Mouse (Mus musculus): ENCODE measurements at regions not wholly inside any gene's neighbourhood (a gene's known extent, or its start where the extent isn't known, plus 50 kb on each side); places are given as distances from the start of the nearest gene placed in this dataset.
"Not testable (repeated sequence)": the region's sequence is repeated elsewhere in the genome, so short reads cannot be mapped to it uniquely, and the experiment has no call there.

DNA sequence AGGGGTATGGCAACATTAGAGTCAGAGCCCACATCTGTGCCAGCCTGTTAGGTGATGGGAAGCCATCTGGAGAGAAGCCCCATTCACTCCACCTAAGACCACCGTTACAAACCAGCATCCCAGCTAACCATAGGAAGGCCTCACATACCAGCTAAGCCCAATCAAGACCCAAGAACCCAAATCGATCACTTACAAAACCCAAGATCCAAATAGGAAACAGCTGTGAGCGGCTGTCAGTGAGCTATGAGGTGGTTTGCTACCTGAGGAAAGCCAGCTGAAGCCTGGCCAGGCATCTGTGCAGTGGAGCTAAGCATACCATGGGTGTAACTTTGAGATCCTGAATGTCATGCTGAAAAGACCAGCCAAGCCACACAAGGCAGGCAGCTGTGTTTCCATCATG, 116.9 kb upstream of the Rybp start:
- intact Hi-C loops (cut with DNase I): no loop called here

GRCm38 (mm10) chr6:100402716-100403115, 115.4 kb upstream of the Rybp start:
- intact Hi-C loops (cut with DNase I): no loop called here

More for the DNA sequence above, 116.9 kb upstream of the Rybp start:
- DNase-seq (ENCODE audit: low spot score in 2 of 2): no peak

GRCm38 (mm10) chr6:100401728-100402127, 114.4 kb upstream of the Rybp start:
- intact Hi-C loops (cut with DNase I): no loop called here
- no peak for DNase-seq (ENCODE audit: low spot score in 2 of 2)

More at GRCm38 (mm10) chr6:100402716-100403115, 115.4 kb upstream of the Rybp start:
- DNase-seq (ENCODE audit: low spot score in 2 of 2): no peak

DNA sequence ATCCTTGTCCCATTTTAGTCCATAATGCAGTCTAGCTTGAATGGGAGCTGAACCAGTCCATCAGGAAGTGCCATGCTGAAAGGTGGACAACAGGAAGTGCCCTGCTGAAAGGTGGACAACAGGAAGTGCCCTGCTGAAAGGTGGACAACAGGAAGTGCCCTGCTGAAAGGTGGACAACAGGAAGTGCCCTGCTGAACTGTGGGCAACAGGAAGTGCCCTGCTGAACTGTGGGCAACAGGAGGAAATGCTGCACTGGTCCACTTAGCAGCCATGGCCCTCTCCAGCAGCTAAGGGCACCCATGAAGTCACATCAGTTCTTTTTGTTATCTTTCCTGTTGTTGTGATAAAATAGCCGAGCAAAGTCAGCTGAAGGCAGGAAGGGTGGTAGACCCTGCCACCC, 112.1 kb upstream of the Rybp start:
- intact Hi-C loops (cut with DNase I); DNase-seq (ENCODE audit: low spot score in 2 of 2): not testable (repeated sequence)

- DNase-seq (ENCODE audit: low spot score in 2 of 2): peak; percentile 40 to 75
- intact Hi-C loops (cut with DNase I): no loop called here
These were observed 109.3 kb upstream of the Rybp start for GRCm38 (mm10) chr6:100396311-100397200.

DNA sequence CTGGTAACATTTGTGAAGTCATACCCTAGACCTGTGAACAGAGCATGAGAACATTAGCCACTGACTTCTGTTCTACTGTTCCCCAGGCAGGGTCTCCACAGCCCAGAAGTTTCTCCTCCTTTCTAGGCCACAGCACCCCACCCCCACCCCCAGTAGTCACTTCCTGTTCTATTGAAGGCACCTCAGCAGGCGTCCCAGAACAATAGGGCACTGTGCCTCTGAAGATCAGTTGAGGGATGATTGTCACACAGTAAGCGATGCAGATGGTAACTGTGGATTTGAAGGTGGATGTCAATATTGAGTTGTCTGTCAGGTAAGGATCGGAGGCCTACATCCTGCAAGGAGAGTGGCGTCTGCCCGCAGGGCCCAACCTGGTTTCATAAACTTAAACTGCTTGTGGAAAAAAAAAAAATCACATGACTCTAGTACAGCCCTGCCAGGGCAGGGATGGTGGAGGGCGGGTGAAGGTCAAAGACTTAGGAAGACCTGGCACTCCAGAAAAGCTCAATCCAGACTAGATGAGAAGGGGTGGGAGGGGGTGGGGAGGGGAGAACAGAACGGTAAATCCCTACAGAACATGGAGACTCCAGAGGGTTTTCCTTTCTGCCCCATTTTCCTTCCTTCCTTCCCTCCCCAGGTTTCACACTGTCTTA, 103.1 kb upstream of the Rybp start:
- intact Hi-C loops (cut with DNase I): no loop called here

DNA sequence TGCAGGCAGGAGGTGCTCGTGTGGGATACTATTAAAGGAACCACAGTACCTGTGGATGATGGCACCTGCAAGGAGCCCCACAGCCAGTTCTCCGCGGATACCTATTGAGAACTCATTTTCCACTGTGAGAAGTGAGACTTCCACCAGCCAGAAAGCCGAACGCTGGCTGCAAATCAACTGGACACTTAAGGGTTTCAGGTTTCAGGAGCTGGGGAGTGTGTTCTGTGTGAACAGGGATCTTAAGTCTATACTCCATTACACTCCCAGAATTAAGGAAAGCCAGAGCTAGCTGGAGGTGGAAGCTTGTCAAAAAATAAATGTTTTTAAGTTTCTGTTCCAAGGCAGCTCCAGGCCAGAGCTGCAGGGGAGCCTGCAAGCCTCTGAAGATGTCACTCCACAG, 99.8 kb upstream of the Rybp start:
- DNase-seq (ENCODE audit: low spot score in 2 of 2): no peak
- intact Hi-C loops (cut with DNase I): no loop called here

More for the DNA sequence above, 103.1 kb upstream of the Rybp start:
- no peak for DNase-seq (ENCODE audit: low spot score in 2 of 2)

GRCm38 (mm10) chr6:100385640-100386039, 98.4 kb upstream of the Rybp start:
- intact Hi-C loops (cut with DNase I): no loop called here
- DNase-seq (ENCODE audit: low spot score in 2 of 2): no peak

DNA sequence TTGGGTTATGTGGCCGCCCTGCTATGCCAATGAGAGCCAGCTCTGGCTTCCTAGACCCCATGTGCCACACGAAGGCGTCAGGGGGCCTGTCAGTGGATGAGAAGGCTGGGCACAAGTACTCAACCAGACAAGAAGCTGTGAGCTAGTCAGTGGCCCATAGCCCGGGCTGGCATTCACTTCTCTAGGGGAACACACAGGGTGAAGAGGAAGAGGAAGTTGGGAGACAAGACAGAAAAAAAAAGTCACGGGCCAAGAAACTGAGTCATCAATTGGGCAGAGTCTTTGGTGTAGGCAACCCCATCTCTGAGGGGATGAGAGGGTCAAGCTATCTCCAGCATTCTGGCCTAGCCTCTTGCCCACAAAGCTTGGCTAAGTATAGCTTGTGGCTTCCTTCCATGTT, 93.8 kb upstream of the Rybp start:
- intact Hi-C loops (cut with DNase I): no loop called here
- DNase-seq (ENCODE audit: low spot score in 2 of 2): no peak

- intact Hi-C loops (cut with DNase I): no loop called here
- DNase-seq (ENCODE audit: low spot score in 2 of 2): peak; percentile 13 to 46
These were observed 93.3 kb upstream of the Rybp start for GRCm38 (mm10) chr6:100380536-100380935.

DNA sequence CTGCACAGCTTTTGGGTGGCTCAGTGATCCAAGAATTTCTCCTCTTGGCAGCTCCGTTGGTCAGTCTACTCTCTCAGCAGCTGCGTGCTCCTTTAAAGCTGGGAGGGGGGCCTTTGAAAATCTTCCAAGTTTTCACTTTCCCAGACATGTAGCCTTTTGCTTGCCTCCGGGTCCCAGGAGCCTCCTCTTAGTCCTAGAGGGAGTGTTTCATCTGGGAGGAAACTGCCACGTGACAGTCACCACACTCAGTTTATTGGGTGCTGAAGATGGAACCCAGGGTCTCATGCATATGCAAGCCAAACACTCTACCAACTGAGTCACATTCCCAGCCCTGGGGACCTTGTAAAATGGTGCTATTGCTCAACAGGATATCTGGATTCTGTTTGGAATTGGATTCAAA, 92.5 kb upstream of the Rybp start:
- intact Hi-C loops (cut with DNase I): no loop called here
- no peak for DNase-seq (ENCODE audit: low spot score in 2 of 2)

- DNase-seq (ENCODE audit: low spot score in 2 of 2): peak in 1 of 2 experiments; percentile 51
- intact Hi-C loops (cut with DNase I): no loop called here
These were observed 91.2 kb upstream of the Rybp start for GRCm38 (mm10) chr6:100378533-100378874.

DNA sequence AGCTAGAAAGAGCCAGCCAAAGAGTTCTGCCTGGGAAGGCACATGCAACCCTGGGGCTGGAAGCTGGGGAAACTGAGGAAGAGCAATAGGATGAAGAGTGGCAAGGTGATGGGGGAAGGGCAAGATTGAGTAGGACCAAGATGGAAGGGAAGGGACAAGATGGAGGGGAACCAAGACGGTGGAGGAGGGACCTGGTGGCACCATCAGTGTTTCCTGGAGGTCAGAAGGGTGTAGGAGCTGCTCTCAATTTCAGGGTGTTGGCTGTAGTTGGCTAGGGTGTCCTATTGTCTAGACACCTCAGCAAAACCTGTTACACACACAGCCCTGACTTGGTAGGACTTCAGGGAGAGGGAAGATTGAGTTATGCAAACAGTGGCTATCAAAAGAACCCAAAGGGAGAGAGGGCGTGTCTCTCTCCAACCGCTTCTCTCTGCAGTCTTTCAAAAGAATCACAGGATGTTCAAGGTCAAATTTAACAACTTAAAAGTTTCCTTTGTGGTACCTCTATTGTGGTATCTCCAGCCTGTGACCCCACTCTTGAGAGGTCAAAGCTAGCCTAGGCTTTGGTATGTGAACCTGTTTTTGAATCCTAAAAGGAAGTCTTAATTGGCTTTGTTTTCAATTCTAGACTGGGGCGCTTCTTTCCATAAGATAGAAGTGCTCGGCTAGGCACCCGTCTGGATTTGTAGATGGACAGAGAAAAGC, 90.7 kb upstream of the Rybp start:
- intact Hi-C loops (cut with DNase I): no loop called here
- DNase-seq (ENCODE audit: low spot score in 2 of 2): no peak

- intact Hi-C loops (cut with DNase I): no loop called here
- DNase-seq (ENCODE audit: low spot score in 2 of 2): no peak
These were observed 89.4 kb upstream of the Rybp start for GRCm38 (mm10) chr6:100376656-100377055.

DNA sequence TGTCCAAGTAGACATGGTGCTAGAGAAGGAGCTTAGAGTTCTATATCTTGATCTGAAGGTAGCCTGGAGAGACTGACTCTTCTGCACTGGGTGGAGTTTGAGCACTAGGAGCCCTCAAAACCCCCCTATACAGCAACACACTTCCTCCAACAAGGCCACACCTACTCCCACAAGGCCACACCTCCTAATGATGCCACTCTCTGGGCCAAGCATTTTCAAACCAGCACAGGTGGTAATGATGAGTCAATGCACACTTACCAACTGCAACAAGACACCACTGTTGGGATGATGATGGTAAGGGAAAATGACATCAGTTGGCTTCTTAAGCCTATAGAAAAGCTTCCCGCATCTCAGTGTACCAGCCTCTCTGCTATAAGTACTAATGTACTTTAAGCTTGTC, 83.5 kb upstream of the Rybp start:
- intact Hi-C loops (cut with DNase I): no loop called here
- no peak for DNase-seq (ENCODE audit: low spot score in 2 of 2)

DNA sequence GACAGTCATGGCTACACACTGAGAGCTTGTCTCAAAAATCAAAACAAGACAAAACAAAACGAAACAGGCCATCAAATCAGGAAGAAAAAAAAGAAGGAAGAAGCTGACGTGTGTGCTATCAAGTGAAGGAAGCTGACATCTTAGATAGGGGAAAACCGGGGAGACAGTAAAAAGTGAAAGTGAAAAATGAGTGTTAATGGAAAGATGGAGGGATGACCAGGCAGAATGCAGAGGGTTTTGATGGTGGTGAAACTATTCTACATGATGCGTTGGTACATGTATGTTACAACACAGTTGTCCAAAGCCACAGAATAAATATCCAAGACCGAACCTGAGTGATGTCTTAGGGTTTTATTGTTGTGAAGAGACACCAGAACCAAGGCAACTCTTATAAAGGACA, 83.1 kb upstream of the Rybp start:
- intact Hi-C loops (cut with DNase I): no loop called here
- no peak for DNase-seq (ENCODE audit: low spot score in 2 of 2)

GRCm38 (mm10) chr6:100366231-100366630, 78.9 kb upstream of the Rybp start:
- intact Hi-C loops (cut with DNase I): no loop called here
- no peak for DNase-seq (ENCODE audit: low spot score in 2 of 2)

DNA sequence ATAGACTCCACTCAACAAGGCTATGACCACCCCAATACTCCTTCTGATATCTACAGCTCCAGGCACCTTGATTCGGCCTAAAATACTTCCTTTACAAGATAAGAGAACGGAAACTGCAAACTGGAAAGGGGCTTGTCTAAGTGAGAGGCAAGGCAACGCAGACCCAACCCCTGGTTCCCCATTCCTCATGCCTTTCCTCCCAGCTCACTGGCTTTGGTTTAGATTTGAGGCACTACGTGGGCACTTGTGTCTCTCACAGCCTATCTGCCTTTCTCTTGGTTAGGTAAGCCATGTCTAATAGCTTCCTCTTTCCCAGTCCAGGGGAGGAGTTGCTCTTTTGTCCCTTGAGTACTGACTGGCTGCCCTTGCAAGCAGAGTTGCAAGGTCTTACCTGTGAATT, 78.5 kb upstream of the Rybp start:
- DNase-seq (ENCODE audit: low spot score in 2 of 2): no peak
- intact Hi-C loops (cut with DNase I): no loop called here

- DNase-seq (ENCODE audit: low spot score in 2 of 2): peak; percentile 71 to 73
- intact Hi-C loops (cut with DNase I): no loop called here
These were observed 76.4 kb upstream of the Rybp start for GRCm38 (mm10) chr6:100363683-100364082.

DNA sequence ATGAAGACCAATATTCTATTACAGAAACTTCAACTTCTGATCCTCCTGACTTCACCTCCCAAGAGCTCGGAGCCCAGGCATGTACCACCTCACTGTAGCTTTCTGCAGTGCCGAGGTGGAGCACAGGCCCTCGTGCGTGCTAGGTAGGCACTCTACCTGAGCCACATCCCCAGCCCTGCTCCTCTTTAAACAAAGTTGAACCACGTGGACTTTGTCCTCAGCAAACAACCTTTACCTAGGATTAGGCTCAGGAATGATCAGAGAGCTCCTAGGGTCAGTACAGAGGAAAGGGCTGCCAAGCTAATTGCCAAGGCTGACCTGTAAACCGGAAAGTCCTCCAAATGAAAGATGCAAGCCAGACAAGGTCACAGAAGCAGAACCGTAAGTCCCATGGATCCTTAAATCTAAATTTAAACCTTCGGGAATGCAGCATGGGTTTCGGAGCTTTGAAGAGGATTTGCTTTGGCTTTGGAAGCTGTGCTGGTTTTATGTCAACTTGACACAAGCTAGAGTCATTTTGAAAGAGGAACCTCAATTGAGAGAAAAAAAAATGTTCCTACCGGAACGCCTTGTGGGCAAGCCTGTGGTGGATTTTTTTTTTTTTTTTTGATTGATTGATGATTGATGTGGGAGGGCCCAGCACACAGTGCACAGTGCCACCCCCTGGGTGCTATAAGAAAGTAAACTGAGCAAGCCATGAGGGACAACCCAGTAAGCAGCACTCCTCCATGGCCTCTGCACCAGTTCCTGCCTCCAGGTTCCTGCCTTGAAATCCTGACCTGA, 69.5 kb upstream of the Rybp start:
- intact Hi-C loops (cut with DNase I): no loop called here

More for the DNA sequence above, 69.5 kb upstream of the Rybp start:
- DNase-seq (ENCODE audit: low spot score in 2 of 2): no peak
